ENCODE assay signal across 27 mouse cellular contexts in the genomic region with DNA sequence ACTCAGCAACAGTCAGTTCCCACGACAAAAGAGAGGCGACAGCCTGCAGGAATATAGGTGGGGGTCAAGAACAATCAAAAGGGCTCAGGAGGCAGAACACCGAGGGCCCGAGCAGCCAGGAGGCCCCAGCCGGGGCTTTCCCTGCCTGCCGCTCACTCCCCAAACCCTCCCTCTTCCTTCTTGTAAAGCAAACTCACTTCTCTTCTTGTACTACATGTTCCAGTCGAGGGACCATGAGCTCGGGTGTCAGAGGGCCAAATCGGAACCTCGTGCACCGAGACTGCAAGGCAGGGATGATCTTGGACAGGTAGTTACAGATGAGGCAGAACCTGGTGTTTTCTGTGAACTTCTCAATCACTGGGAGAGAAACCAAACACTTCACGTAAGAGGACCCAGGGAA. TPM values are rescaled to one million over a fixed set of nuclear protein-coding genes. Genes with fewer than 3 reads are reported as not detected.
"Had no signal": no experiment of that assay in that cellular context is flagged by ENCODE, and none has a peak within 500 bp of the region (broad histone marks: within the 10 kb centered on the region; RNA-seq: fewer than 3 reads in every experiment).

No protein-coding gene starts in this region.

- H3K4me2 ChIP-seq: embryonic facial prominence, embryonic 12.5 days; embryonic facial prominence, embryonic 13.5 days; embryonic facial prominence, embryonic 15.5 days; forebrain, embryonic 12.5 days; forebrain, embryonic 13.5 days; forebrain, embryonic 15.5 days had no signal

- H3K4me3 ChIP-seq: embryonic facial prominence, embryonic 10.5 days; embryonic facial prominence, embryonic 12.5 days; embryonic facial prominence, embryonic 13.5 days; embryonic facial prominence, embryonic 15.5 days; erythroblast, embryonic 14.5 days; forebrain, embryonic 10.5 days; forebrain, embryonic 12.5 days; forebrain, embryonic 13.5 days; forebrain, embryonic 15.5 days; gastrocnemius, adult 2 months; heart, adult 2 months had no signal

- DNase-seq: cerebellum, adult 8-10 months; cerebellum, adult 9-10 months; cerebellum, adult 9-11 months; cerebellum, postnatal 10 days; cerebellum, postnatal 14 days; cerebellum, postnatal 25 days; cerebellum, postnatal 36 days; embryo, embryonic 11 days; forebrain, postnatal 0 days; gastrocnemius, adult 2 months; gastrocnemius, postnatal 10 days; gastrocnemius, postnatal 25 days; gastrocnemius, postnatal 36 days; heart, adult 11 months; heart, adult 18-20 months; heart, adult 2 months had no signal

- H3K27ac ChIP-seq: embryonic facial prominence, embryonic 10.5 days; embryonic facial prominence, embryonic 12.5 days; embryonic facial prominence, embryonic 13.5 days; embryonic facial prominence, embryonic 15.5 days; forebrain, embryonic 10.5 days; forebrain, embryonic 12.5 days; forebrain, embryonic 13.5 days; forebrain, embryonic 15.5 days; gastrocnemius, adult 2 months; heart, adult 2 months had no signal

- ATAC-seq: forebrain, embryonic 13.5 days; forebrain, embryonic 14.5 days; forebrain, embryonic 15.5 days; forebrain, embryonic 16.5 days; forebrain, postnatal 0 days had no signal

- H3K9ac ChIP-seq: embryonic facial prominence, embryonic 12.5 days; embryonic facial prominence, embryonic 15.5 days; forebrain, embryonic 12.5 days; forebrain, embryonic 13.5 days; forebrain, embryonic 15.5 days; forebrain, postnatal 0 days had no signal

- H3K27me3 ChIP-seq: embryonic facial prominence, embryonic 12.5 days; embryonic facial prominence, embryonic 13.5 days; embryonic facial prominence, embryonic 15.5 days; forebrain, embryonic 12.5 days; forebrain, embryonic 13.5 days; forebrain, embryonic 15.5 days had no signal

- H3K9me3 ChIP-seq: embryonic facial prominence, embryonic 10.5 days; embryonic facial prominence, embryonic 12.5 days; embryonic facial prominence, embryonic 13.5 days; embryonic facial prominence, embryonic 15.5 days; forebrain, embryonic 10.5 days; forebrain, embryonic 12.5 days; forebrain, embryonic 13.5 days; forebrain, embryonic 15.5 days had no signal

RNA-seq across cellular contexts. Expression of a gene that starts 30.6 kb away (rescaled TPM):
- polyA plus RNA-seq: erythroblast, embryonic 14.5 days had no signal
